Mouse (Mus musculus) bone marrow, adult 2 months (tissue): ENCODE data around the gene BC048507. TPM values are rescaled to one million over a fixed set of nuclear protein-coding genes. Genes with fewer than 3 reads are reported as not detected.
"Not testable (repeated sequence)": the region's sequence is repeated elsewhere in the genome, so short reads cannot be mapped to it uniquely, and the experiment has no call there.

Source experiments
- H3K27ac ChIP-seq: fragments of 200-500 bp; 2 replicates; pipeline ENCODE4 v1.5.1; 2012; ENCODE audit warnings: low read depth, mild to moderate bottlenecking, control low read depth, inconsistent platforms, low read length; ENCODE audit not compliant: control insufficient read depth, poor library complexity, insufficient read depth
- H3K4me1 ChIP-seq: fragments of 200-500 bp; 2 replicates; pipeline ENCODE4 v1.6.1; 2011; ENCODE audit warnings: low read length; ENCODE audit not compliant: control insufficient read depth, insufficient read depth
- H3K4me3 ChIP-seq: fragments of 200-500 bp; replicated peaks from 2 replicates; pipeline ENCODE3; 2011; ENCODE audit warnings: mild to moderate bottlenecking, low read depth, low read length, control low read depth; ENCODE audit not compliant: control insufficient read depth
- CTCF ChIP-seq: fragments of 200-500 bp; IDR thresholded peaks from 2 replicates; pipeline ENCODE4 v1.5.1; 2011; ENCODE audit warnings: low read length, control low read depth; ENCODE audit not compliant: control insufficient read depth, insufficient read depth
- POLR2A ChIP-seq: fragments of 200-500 bp; IDR thresholded peaks from 2 replicates; pipeline ENCODE4 v1.6.1; 2011; ENCODE audit warnings: low read depth, mild to moderate bottlenecking, control low read depth, low read length, borderline replicate concordance; ENCODE audit not compliant: control insufficient read depth
- WGBS: fragments of 180-500 bp; shearing (Covaris S2); methylation state at CpG from one replicate; pipeline ENCODE4 v1.1.7; 2018; 5-methylcytosine and 5-hydroxymethylcytosine counted together
- polyA plus RNA-seq: library from polyadenylated mRNA; stranded (reverse); fragments of >200 nt; gene quantifications from 2 replicates; pipeline ENCODE4 v1.2.4, GENCODE M21; 2011; ENCODE audit warnings: low replicate concordance; ENCODE audit not compliant: missing spikeins, insufficient read depth, insufficient read length

Gene BC048507
- polyA plus RNA-seq, 1 experiment = not detected

- Histone ChIP-seq H3K4me1 (no peaks in the 10 kb centered on the region), H3K4me3 (no peak overlapping the region), H3K27ac (no peak overlapping the region)
- TF ChIP-seq CTCF = no peak
- TF ChIP-seq POLR2A = no peak
- 70% methylated on average over 3 of the region's 3 CpGs for WGBS
Observed at GRCm38 (mm10) chr13:67850361-67850760, 12.8 kb upstream of the BC048507 start.

GRCm38 (mm10) chr13:67853130-67853529, 10.0 kb upstream of the BC048507 start:
- Histone ChIP-seq H3K4me1 (no peaks in the 10 kb centered on the region), H3K27ac (no peak overlapping the region), H3K4me3 (no peak overlapping the region)
- 71% methylated on average over 6 of the region's 6 CpGs for WGBS
- TF ChIP-seq POLR2A (no peak), CTCF (no peak)

DNA sequence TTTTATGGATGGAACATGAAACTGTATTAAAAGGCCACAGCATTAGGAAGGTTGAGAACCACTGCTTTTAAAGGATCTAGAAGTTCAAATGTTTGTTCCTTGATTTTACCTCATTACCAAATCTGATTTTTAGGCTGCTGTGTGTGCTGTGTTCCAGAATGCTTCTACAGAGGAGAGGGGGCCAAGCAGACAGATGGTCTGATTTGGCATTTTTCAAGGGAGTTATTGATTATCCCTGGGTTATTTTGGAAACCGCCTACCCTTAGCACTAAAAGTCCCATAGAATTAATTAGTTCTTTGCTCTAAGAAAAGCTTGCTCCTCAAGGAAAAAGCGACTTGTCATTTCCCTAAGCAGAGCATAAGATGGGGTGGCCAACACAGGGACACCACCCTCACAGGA, 9.1 kb upstream of the BC048507 start:
- 57% methylated on average over 2 of the region's 2 CpGs for WGBS
- TF ChIP-seq CTCF (no peak), POLR2A (no peak)
- H3K4me1 ChIP-seq = no peaks in the 10 kb centered on the region

DNA sequence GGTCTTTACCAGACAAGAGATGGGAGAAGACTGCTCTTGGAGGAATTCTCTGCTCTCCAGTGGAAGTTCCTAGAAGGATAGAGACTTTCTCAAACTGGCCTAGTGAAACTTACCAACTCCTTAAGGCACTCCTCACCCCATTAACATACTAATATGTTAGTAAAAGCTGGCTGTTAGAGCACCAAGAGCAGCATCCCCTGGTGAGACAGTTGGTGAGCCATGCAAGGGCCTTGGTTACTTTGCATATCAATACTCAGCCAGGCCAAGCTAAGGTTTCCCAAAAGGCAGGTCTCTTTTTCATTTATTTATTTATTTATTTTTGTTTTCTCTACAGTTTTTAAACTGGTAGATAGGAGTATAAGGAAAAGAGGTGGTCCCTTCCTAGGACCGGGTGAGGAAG, 5.8 kb upstream of the BC048507 start:
- no peak overlapping the region for H3K4me3 ChIP-seq
- no peak for TF ChIP-seq CTCF
- no peak for TF ChIP-seq POLR2A
- H3K4me1 ChIP-seq = no peaks in the 10 kb centered on the region
- 32% methylated on average over 1 of the region's 1 CpGs for WGBS
- H3K27ac ChIP-seq = no peak overlapping the region

More for the DNA sequence above, 9.1 kb upstream of the BC048507 start:
- Histone ChIP-seq H3K27ac (no peak overlapping the region), H3K4me3 (no peak overlapping the region)

DNA sequence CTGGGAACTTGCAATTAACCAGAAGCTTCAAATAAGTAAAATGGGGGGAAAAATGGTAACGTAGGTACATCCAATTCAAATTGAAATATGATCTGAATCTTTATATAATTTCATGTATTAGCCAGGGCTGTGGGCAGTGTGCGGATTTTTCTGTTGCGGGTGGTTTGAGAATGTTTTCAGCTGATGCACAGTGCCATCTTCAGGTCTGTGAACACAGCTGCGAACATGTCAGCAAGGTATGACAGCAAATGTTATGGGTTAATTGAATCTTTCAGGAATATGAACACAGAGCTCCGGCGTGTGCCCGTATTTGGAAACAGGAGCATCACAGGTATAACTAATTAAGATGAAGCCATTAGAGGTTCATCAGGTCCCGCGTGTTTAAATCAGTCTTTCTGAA, 618 bp upstream of the BC048507 start:
- Histone ChIP-seq H3K27ac (no peak overlapping the region), H3K4me3 (no peak overlapping the region), H3K4me1 (no peaks in the 10 kb centered on the region)
- TF ChIP-seq POLR2A (no peak), CTCF (no peak)
- 83% methylated on average over 9 of the region's 9 CpGs for WGBS

DNA sequence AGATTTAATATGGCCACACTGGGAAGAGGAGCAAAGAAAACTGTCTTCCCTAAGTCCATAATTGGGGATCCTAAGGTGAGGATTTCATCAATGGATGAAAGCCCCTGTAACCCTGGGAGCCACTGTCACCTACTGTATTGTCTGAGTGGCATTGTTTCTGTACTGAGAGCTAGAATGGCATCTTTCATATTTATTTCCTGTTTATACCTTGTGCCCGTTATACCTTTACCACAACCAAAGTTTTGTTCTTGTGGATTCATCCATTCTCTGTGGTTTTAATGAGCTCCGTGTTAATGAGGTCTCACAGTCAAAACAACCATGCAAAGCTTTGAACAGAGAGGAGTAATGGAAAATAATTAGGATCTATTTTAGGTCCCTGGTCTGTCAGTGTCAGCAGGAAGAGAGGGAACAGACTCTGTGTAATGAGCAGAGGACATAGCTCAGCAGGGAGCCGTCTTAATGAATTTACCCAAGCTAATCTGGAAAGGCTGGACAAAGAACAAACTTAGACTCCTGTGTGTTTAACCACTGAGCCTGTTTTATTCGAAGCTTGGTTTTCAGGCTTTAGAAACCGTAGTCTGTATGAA, 1.7 kb downstream of the BC048507 start:
- WGBS = 64% methylated on average over 5 of the region's 5 CpGs
- H3K27ac ChIP-seq = no peak overlapping the region
- no peaks in the 10 kb centered on the region for H3K4me1 ChIP-seq
- TF ChIP-seq POLR2A (no peak), CTCF (no peak)
- no peak overlapping the region for H3K4me3 ChIP-seq

DNA sequence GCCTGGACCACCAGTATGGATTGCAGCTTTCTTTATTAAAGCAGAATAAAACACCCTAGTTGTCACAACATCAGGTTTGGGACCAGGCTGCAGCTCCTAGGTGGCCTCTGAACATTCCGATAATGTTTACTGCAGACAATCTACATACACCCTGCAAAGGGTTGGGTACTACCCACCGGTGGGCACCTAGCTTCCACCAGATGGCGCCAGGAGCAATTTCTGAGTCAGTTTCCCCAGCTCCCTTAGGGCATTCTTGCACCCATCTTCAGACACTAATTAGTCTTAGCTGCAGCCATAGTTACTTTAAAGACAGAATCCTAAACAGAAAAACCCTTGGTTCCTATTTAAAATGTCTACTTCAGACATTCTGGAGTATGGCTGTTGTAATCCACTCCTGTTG, 4.8 kb downstream of the BC048507 start:
- 25% methylated on average over 3 of the region's 3 CpGs for WGBS
- Histone ChIP-seq H3K27ac (no peak overlapping the region), H3K4me3 (no peak overlapping the region), H3K4me1 (no peaks in the 10 kb centered on the region)
- no peak for TF ChIP-seq POLR2A
- no peak; the same call in 1 of the 2 replicates for TF ChIP-seq CTCF

- 31% methylated on average over 10 of the region's 12 CpGs for WGBS
- H3K27ac ChIP-seq, H3K4me1 ChIP-seq, H3K4me3 ChIP-seq: not testable (repeated sequence)
Observed at GRCm38 (mm10) chr13:67876049-67876698, 13.0 kb downstream of the BC048507 start.
